Mouse (Mus musculus): Measurements from ENCODE around the gene Muc2.

Gene Muc2

GRCm38 (mm10) chr7:141690040-141690439 is at the start of gene Muc2:
Muc2 (plus strand) TSS chr7:141690340.
- in situ Hi-C loops (cut with MboI, MseI), result no loop called here

DNA sequence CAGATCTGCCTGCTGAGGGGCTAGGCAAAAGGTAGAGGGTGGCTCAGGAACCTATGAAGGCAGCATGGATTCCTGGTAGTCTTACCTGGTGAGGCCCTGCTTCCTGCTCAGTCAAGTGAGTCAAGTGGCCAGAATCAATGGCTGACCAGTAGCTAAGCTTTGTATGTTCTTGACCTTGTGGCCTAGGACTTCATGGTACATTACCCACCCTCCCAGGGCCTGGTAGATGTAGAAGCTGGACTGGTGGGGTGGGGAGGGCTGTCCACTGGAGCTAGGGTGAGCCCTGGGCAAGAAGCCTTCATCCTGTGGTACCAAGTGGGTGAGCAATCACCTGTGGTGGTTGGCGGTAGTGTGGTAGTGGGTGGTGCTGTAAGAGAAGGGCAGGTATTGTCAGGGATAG is 47.8 kb upstream of the Muc2 start:
- in situ Hi-C loops (cut with MboI, MseI), result loop anchor here in 1 of 2 experiments (10.0 kb wide), 1 partner anchor 102 kb away; no protein-coding TSS in a partner anchor

- in situ Hi-C loops (cut with MboI, MseI), result loop anchor here in 1 of 2 experiments (10.0 kb wide), 1 partner anchor 102 kb away; no protein-coding TSS in a partner anchor
Observed at GRCm38 (mm10) chr7:141643160-141643559, 47.0 kb upstream of the Muc2 start.

DNA sequence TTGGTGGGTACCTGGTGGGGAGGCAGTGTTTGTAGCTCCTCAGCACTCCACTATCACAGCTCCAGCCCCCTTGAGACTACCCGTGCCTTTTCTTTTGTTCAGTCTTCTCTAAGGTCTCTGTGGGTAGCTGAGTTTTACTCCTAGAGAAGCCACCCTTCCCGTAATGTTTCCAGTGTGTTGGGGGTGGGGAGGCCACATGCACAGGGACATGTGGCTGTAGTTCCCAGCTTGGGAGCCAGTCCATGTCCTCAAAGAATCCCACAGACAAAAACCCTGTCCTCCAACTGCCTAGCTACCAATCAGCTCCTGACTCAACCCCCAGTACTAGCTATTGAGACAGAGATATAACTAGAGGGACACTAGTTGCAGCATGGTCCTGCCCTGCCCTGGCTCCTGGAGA is 43.1 kb upstream of the Muc2 start:
- in situ Hi-C loops (cut with MboI, MseI), result loop anchor here in 1 of 2 experiments (10.0 kb wide), 1 partner anchor 98 kb away; no protein-coding TSS in a partner anchor

DNA sequence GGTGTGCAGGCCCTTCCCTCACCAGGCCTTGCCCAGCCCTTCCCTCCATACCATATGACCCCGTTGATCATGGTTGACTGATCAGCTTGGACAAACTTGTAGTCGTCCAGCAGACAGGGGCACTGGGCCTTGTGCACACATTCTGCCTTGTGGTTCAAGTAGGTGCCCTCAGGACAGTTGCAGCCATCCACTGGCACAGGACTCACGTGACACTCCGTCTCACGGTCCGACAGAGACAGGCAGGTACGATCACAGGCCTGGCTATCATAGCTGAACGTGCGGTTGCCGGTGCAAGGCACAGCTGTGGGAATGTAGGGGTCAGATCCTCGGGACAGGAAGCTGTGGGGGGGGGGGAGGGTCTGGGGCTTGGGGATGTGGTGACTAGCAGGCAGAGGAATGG is 42.3 kb upstream of the Muc2 start:
- in situ Hi-C loops (cut with MboI, MseI), result loop anchor here in 1 of 2 experiments (10.0 kb wide), 1 partner anchor 97 kb away; no protein-coding TSS in a partner anchor

GRCm38 (mm10) chr7:141652191-141652590 is 37.9 kb upstream of the Muc2 start:
- in situ Hi-C loops (cut with MboI, MseI), result no loop called here

GRCm38 (mm10) chr7:141660346-141660745 is 29.8 kb upstream of the Muc2 start:
- in situ Hi-C loops (cut with MboI, MseI), result no loop called here

DNA sequence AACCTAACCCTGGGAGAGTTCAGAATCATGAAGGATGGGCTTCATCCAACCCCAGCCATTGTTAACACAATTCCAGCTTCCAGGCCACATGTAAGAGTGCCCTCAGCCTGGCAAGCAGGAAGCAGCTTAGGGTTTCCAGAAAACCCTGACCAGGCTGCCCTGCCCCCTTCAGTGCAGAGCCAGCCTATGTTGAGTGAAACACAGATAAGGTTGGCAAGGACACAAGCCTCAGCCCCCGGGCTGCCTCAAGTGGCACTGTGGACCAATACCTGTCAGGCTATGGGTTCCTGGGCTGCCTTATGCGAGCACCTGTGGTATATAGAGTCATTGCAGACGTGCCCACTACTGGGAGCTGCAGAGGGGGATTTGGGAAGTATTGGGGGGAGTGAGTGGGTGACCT is 28.7 kb upstream of the Muc2 start:
- in situ Hi-C loops (cut with MboI, MseI), result no loop called here

- in situ Hi-C loops (cut with MboI, MseI), result no loop called here
Observed at GRCm38 (mm10) chr7:141662223-141662622, 27.9 kb upstream of the Muc2 start.

DNA sequence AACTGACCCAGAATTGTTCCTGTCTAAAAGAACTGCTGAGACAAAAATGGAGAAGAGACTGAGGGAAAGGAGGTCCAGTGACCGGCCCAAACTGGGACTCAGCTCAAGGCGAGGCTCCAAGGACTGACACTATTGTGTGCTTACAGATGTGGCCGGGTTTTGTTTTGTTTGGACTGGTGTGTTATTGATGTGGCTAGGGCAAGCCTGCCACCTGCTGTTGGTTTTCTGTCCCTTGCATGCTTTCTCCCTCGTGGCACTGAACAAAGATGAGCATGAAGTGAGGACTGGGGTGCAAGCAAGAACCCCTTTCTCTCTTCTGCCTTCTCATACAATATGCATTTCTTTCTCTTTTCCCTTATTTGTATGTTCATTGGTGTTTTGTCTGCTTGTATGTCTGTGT is 23.9 kb upstream of the Muc2 start:
- in situ Hi-C loops (cut with MboI, MseI), result loop anchor here in 1 of 2 experiments (5.0 kb wide), 1 partner anchor 184 kb away; no protein-coding TSS in a partner anchor

GRCm38 (mm10) chr7:141669097-141669496 is 21.0 kb upstream of the Muc2 start:
- in situ Hi-C loops (cut with MboI, MseI), result loop anchor here in 1 of 2 experiments (5.0 kb wide), 1 partner anchor 187 kb away; no protein-coding TSS in a partner anchor

GRCm38 (mm10) chr7:141670999-141671398 is 19.1 kb upstream of the Muc2 start:
- in situ Hi-C loops (cut with MboI, MseI), result loop anchor here in 1 of 2 experiments (5.0 kb wide), 1 partner anchor 189 kb away; no protein-coding TSS in a partner anchor

DNA sequence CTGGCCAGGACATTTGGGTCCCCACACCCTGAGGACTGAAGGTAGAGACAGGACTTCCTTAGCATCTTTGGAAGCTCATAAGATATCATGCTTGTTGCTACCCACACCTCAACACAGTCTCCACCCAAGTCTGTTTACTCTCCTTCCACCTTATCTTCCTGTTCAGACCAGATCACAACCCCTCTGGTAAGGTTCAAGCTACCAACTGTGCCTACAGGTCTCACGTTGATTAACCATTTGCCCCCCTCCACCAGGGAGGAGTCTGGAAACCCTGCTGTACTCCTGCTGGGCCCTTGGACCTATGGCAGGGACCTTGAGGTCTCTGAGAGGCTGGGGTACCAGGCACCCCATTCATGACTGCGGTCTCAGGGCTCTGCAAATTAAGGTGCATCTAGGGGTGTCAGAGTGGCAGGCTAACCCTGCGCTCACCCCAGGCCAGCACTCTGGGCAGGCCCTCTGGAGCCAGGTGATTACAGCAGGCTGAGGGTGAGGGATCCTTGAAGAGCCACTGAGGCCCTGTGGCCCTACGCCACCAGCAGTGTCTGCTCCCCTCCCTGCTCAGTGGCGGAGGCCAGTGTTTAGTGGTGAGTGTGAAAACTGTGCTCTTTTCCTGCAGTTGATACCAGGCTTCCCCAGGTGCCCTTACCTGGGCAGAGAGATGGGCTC is 18.4 kb upstream of the Muc2 start:
- in situ Hi-C loops (cut with MboI, MseI), result loop anchor here in 1 of 2 experiments (5.0 kb wide), 1 partner anchor 189 kb away; no protein-coding TSS in a partner anchor

GRCm38 (mm10) chr7:141678922-141679321 is 11.2 kb upstream of the Muc2 start:
- in situ Hi-C loops (cut with MboI, MseI), result no loop called here

DNA sequence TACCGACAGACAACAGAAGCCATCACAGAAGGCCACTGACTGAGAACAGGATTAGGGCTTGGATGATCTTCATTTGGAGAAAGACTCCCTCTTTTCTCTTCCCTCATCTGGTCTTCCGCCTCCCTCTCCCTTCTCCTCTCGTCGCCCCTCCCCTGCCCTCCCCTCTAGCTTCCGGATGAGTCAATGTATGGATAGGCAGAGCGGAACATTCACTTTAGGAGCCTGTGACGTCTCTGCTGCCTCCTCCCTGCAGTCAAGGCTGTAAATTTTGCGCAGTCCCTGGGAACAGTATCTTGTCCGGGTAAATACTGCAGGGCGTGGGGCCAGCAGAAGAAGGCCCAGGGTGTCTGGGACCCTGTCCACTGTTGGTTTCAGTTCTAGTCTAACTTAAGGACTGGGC is 2.8 kb upstream of the Muc2 start:
- in situ Hi-C loops (cut with MboI, MseI), result no loop called here

DNA sequence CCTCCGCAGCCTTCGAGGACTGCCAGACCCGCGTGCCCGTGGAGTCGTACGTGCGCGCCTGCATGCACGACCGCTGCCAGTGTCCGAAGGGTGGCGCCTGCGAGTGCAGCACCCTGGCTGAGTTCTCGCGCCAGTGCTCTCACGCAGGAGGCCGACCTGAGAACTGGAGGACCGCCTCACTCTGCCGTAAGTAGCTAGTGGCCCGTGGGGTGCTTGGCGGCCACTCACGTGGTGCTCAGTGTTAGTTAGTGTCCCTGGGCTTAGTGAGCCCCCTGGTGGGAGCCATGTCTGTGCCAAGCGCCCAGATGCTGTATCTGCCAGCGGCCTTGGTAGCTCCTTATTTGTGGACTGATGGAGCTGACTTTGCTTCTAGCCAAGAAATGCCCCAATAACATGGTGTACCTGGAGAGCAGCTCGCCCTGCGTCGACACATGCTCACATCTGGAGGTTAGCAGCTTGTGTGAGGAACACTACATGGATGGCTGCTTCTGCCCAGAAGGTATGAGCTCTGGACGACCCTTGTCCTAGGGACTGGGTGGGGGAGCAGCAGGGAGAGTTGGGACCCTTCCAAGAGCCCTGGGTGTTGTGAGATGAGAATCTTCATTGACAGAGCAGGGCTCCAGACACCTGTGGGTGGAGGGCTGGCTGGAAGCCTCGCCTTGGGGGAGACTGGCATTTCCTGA is 3.6 kb downstream of the Muc2 start:
- in situ Hi-C loops (cut with MboI, MseI), result no loop called here

DNA sequence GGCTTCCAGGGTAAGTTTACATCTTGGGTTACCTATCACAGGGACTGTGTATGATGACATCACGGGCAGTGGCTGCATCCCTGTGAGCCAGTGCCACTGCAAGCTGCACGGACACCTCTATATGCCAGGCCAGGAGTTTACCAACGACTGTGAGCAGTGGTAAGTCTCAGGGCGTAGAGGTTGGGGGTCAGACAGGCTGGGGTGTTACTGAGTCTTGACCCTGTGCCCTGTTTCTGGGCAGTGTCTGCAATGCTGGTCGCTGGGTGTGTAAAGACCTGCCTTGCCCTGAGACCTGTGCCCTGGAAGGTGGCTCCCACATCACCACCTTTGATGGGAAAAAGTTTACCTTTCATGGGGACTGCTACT is 4.1 kb downstream of the Muc2 start:
- in situ Hi-C loops (cut with MboI, MseI), result no loop called here

- in situ Hi-C loops (cut with MboI, MseI), result loop anchor here in 1 of 2 experiments (5.0 kb wide), 2 partner anchors 51 to 171 kb away; no protein-coding TSS in a partner anchor
Observed at GRCm38 (mm10) chr7:141696538-141696937, 6.4 kb downstream of the Muc2 start.

DNA sequence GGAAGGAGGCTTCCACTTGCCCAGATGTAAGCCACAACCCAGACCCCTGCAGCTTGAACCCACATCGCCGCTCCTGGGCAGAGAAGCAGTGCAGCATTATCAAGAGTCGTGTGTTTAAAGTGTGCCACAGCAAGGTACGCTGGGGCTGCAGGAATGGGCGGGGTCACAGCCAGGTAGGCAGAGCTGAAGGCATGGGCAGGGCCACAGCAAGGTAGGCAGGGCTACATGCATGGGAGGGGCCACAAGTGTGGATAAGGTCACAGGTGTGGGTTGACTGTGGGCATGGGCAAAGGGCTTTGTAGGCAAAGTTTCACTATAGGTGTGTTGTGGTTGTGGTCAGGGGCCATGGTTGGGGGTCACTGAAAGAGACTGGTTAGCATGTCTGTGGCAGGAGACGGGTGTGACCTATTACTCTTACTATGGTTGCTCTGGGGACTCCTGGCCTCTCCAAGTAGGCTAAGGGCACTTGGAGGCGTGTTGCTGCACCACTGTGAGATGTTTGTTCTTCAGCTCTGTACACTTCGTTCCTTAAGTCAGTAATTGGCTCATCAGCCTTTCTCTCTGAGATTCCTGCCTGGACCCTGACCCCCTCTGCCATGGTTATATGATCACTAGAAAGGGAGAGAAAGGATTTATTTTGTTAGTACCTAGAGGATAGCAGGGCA is 9.5 kb downstream of the Muc2 start:
- in situ Hi-C loops (cut with MboI, MseI), result loop anchor here (5.0 to 10.0 kb wide), 4 partner anchors 48 to 278 kb away; partner anchors contain the start of gene Muc5b (in 1 of the 2)

GRCm38 (mm10) chr7:141747451-141748100 is 57.4 kb downstream of the Muc2 start:
- in situ Hi-C loops (cut with MboI, MseI), result loop anchor here (5.0 to 10.0 kb wide), 5 partner anchors 45 to 397 kb away; partner anchors contain the start of gene Gm45337 (in 1 of the 2)

DNA sequence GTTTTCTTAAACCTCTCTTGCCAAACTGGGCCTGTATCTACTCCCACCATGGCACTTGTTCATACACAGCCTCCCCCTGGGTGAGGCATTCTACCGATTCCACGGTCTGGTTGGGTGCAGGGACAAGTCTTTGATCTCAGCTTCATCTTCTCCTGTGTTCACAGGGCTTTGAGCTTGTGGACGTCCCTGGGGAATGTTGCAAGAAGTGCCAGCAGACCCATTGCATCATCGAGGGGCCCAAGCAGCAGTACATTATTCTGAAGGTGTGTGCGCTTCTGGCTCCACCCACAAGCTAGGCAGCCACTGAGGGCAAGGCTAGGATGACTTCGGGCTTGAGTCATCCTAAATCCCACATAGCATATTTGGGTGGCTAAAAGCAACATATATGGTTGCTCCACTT is 62.4 kb downstream of the Muc2 start:
- in situ Hi-C loops (cut with MboI, MseI), result no loop called here
